Mouse (Mus musculus) embryonic facial prominence, embryonic 14.5 days (tissue): ENCODE data around the gene Fam229a. TPM values are rescaled to one million over a fixed set of nuclear protein-coding genes. Genes with fewer than 3 reads are reported as not detected.
"Not testable (repeated sequence)": the region's sequence is repeated elsewhere in the genome, so short reads cannot be mapped to it uniquely, and the experiment has no call there.

Experiments used
- ATAC-seq: fragments of 200-750 bp; cut with Nextera tagmentation; 2 replicates; pipeline ENCODE4 v1.8.0; 2017; ENCODE audit warnings: low read depth, moderate number of reproducible peaks, moderate TSS enrichment
- DNase-seq: peaks from one replicate; pipeline ENCODE4 v3.0.0-alpha.2; 2015; ENCODE audit warnings: low spot score
- H3K27ac ChIP-seq: fragments of 300-500 bp; sonication (generic); replicated peaks from 2 replicates; pipeline ENCODE4 v1.5.1; 2014; ENCODE audit warnings: low read depth, mild to moderate bottlenecking, low read length, moderate library complexity
- H3K27me3 ChIP-seq: fragments of 300-500 bp; sonication (generic); replicated peaks from 2 replicates; pipeline ENCODE4 v1.6.1; 2014; ENCODE audit warnings: low read length; ENCODE audit not compliant: control insufficient read depth, insufficient read depth
- H3K36me3 ChIP-seq: fragments of 300-500 bp; sonication (generic); 2 replicates; pipeline ENCODE4 v1.6.1; 2014; ENCODE audit warnings: low read length, mixed read lengths; ENCODE audit not compliant: control insufficient read depth, insufficient read depth
- H3K4me1 ChIP-seq: fragments of 300-500 bp; sonication (generic); 2 replicates; pipeline ENCODE4 v1.6.1; 2014; ENCODE audit warnings: antibody characterized with exemption, low read length; ENCODE audit not compliant: control insufficient read depth, insufficient read depth
- H3K4me2 ChIP-seq: fragments of 300-500 bp; sonication (generic); 2 replicates; pipeline ENCODE4 v1.6.1; 2014; ENCODE audit warnings: low read depth, mild to moderate bottlenecking, low read length, moderate library complexity, mixed read lengths
- H3K4me3 ChIP-seq: fragments of 300-500 bp; sonication (generic); 2 replicates; pipeline ENCODE4 v1.5.1; 2014; ENCODE audit warnings: low read depth, mild to moderate bottlenecking, low read length
- H3K9ac ChIP-seq: fragments of 300-500 bp; sonication (generic); 2 replicates; pipeline ENCODE4 v1.6.1; 2014; ENCODE audit warnings: low read depth, mild to moderate bottlenecking, low read length, moderate library complexity, mixed read lengths
- H3K9me3 ChIP-seq: fragments of 300-500 bp; sonication (generic); 2 replicates; pipeline ENCODE4 v1.6.1; 2016; ENCODE audit warnings: low read length; ENCODE audit not compliant: control insufficient read depth
- WGBS: fragments of 180-500 bp; shearing (Covaris S2); extraction: QIAGEN DNeasy Blood & Tissue Kit; methylation state at CpG from one replicate; pipeline ENCODE4 v1.1.7; 2014; 5-methylcytosine and 5-hydroxymethylcytosine counted together
- polyA plus RNA-seq: library from polyadenylated mRNA; unstranded; fragments of >200 nt; fragmentation: Nextera tagmentation; extraction: Ambion mirVana; gene quantifications from 2 replicates; pipeline ENCODE4 v1.2.1, GENCODE M21; 2014

Gene Fam229a
- polyA plus RNA-seq, 1 experiment from 2014 or later: not detected

- not testable (repeated sequence) for H3K4me2 ChIP-seq, H3K4me3 ChIP-seq, H3K9me3 ChIP-seq, DNase-seq, H3K27me3 ChIP-seq, ATAC-seq, H3K4me1 ChIP-seq, H3K27ac ChIP-seq, H3K9ac ChIP-seq
- H3K36me3 ChIP-seq: peaks cover 85% of the 10 kb centered on the region
- WGBS: 97% methylated on average over 5 of the region's 6 CpGs
Measured at GRCm38 (mm10) chr4:129528901-129529300, 37.9 kb downstream of the Fam229a start.

GRCm38 (mm10) chr4:129540012-129540411, 49.0 kb downstream of the Fam229a start:
- DNase-seq: no peak
- Histone ChIP-seq H3K27ac (no peak overlapping the region), H3K9me3 (no peaks in the 10 kb centered on the region), H3K4me1 (0 out of 2 replicates have a peak, but pooled peaks cover 3% of the 10 kb centered on the region), H3K4me2 (no peak overlapping the region), H3K4me3 (no peak overlapping the region), H3K9ac (no peak overlapping the region), H3K27me3 (no peaks in the 10 kb centered on the region), H3K36me3 (peaks cover 37% of the 10 kb centered on the region)
- 89% methylated on average over 6 of the region's 6 CpGs for WGBS
- no peak for ATAC-seq

Other genes starting within 250 kb of the Fam229a start
- 6.1 and 6.2 TPM in 2 replicates for gene C77080, start 229.8 kb upstream of the Fam229a start, polyA plus RNA-seq
- gene Sync, start 203.6 kb upstream of the Fam229a start, polyA plus RNA-seq: 7.9 and 11.7 TPM in 2 replicates
- gene Rbbp4, start 155.8 kb upstream of the Fam229a start, polyA plus RNA-seq: 304 and 320 TPM in 2 replicates
- 37.1 and 45.0 TPM in 2 replicates for gene Zbtb8os, start 155.5 kb upstream of the Fam229a start, polyA plus RNA-seq
- 4.6 and 4.9 TPM in 2 replicates for gene Zbtb8a, start 113.1 kb upstream of the Fam229a start, polyA plus RNA-seq
- 1.3 TPM in 2 replicates for gene Zbtb8b, start 50.3 kb upstream of the Fam229a start, polyA plus RNA-seq
- 27.7 and 29.0 TPM in 2 replicates for gene Bsdc1, start 29.6 kb upstream of the Fam229a start, polyA plus RNA-seq
- not detected in 2 replicates for gene Tssk3, start 168 bp upstream of the Fam229a start, polyA plus RNA-seq
- gene Marcksl1, start 22.4 kb downstream of the Fam229a start, polyA plus RNA-seq: 488 and 603 TPM in 2 replicates
- gene Hdac1, start 51.5 kb downstream of the Fam229a start, polyA plus RNA-seq: 179 and 200 TPM in 2 replicates
- gene Lck, start 82.5 kb downstream of the Fam229a start, polyA plus RNA-seq: 4.7 and 6.4 TPM in 2 replicates
- 6.4 and 6.9 TPM in 2 replicates for gene Fam167b, start 87.4 kb downstream of the Fam229a start, polyA plus RNA-seq
- gene Eif3i, start 109.5 kb downstream of the Fam229a start, polyA plus RNA-seq: 288 and 308 TPM in 2 replicates
- gene Tmem234, start 109.5 kb downstream of the Fam229a start, polyA plus RNA-seq: 166 and 174 TPM in 2 replicates
- gene Dcdc2b, start 123.1 kb downstream of the Fam229a start, polyA plus RNA-seq: 1.7 and 2.4 TPM in 2 replicates
- gene Iqcc, start 127.9 kb downstream of the Fam229a start, polyA plus RNA-seq: 26.6 and 29.3 TPM in 2 replicates
- 49.7 and 50.5 TPM in 2 replicates for gene Ccdc28b, start 132.8 kb downstream of the Fam229a start, polyA plus RNA-seq
- gene Txlna, start 149.9 kb downstream of the Fam229a start, polyA plus RNA-seq: 96.7 and 111 TPM in 2 replicates
- gene Kpna6, start 181.6 kb downstream of the Fam229a start, polyA plus RNA-seq: 14.1 and 14.8 TPM in 2 replicates
- gene Tmem39b, start 205.6 kb downstream of the Fam229a start, polyA plus RNA-seq: 22.1 and 25.0 TPM in 2 replicates